Mouse (Mus musculus): ENCODE results near the gene Tapbp. TPM values are rescaled to one million over a fixed set of nuclear protein-coding genes. Genes with fewer than 3 reads are reported as not detected.

The Tapbp gene
- polyA plus RNA-seq, 1 experiment: 30.5 TPM

DNA sequence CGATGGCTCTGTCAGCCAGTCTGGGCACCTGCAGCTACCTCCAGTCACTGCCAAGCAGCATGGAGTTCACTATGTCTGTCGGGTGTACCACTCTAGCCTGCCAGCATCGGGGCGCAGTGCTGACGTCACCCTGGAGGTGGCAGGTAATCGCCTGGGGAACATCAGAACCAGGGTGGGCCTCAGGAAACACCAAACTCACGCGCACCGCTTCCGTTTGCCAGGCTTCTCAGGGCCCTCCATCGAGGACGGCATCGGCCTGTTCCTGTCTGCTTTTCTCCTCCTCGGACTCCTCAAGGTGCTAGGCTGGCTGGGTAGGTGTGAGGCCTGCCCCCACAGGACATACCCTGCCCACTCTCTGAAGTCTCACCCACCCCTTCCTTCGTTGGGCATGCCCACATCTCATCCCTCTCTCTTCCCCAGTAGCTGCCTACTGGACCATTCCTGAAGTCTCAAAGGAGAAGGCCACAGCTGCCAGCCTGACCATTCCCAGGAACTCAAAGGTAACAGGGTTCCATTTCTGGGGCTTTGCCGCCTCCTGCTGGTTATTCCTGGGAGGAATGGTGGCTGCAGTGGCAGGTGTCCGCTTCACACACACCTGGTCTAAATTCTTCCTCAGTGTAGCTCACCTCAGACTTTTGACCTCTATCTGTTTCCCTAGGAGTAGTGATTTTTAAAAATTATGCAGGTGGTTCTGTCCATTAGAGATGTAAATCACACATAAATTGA lies 10.7 kb downstream of the Tapbp start:
- H3K79me3 ChIP-seq (ENCODE audit: low read depth): peaks cover 5% of the 10 kb centered on the region
- H3ac ChIP-seq (ENCODE audit: control insufficient read depth, insufficient read length, low read depth): no peak overlapping the region
- H3K27me3 ChIP-seq (ENCODE audit: control insufficient read depth, insufficient read depth, insufficient read length): no peaks in the 10 kb centered on the region
- peaks cover 42% of the 10 kb centered on the region for H3K79me2 ChIP-seq (ENCODE audit: control insufficient read depth, insufficient read depth)
- H3K4me3 ChIP-seq (ENCODE audit: insufficient read depth, poor library complexity, severe bottlenecking): no peak overlapping the region
- H3K36me3 ChIP-seq (ENCODE audit: control insufficient read depth, insufficient read depth): peaks cover 21% of the 10 kb centered on the region
- no peak for TF ChIP-seq CTCF (IDR thresholded peaks at IDR 0.05; ENCODE audit: control insufficient read depth, insufficient read depth, insufficient read length)
- TF ChIP-seq CEBPB (IDR thresholded peaks at IDR 0.05; ENCODE audit: low read depth): no peak
- TF ChIP-seq MYOG (IDR thresholded peaks at IDR 0.05; ENCODE audit: control insufficient read depth, extremely low read depth, insufficient read length): no peak

DNA sequence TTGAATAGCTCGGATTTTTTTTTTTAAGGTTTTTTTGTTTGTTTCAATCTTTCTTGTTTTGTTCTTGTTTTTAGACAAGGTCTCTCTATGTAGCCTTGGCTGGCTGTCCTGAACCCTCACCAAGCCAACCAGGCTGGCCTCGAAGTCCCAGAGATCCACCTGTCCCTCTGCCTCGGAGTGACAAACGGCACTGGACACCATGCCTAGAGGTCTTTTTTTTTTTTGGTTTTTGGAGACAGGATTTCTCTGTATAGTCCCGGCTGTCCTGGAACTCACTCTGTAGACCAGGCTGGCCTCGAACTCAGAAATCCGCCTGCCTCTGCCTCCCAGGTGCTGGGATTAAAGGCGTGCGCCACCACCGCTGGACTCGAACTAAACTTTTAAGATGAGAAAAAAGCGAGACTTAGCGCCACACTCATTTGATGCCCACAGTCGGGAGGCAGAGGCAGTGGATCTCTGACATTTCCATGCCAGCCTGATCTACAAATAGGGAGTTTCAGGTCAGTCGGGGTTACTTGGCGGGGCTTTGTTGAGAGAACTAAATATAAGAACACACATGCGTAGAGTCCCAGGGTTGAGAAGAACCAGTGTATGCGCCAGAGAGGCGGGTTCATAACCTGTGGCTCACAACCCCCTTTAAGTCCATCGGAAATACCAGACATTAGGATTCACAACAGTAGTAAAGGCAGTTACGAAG lies 12.7 kb downstream of the Tapbp start:
- Histone ChIP-seq H3ac (ENCODE audit: control insufficient read depth, insufficient read length, low read depth) (peak overlapping the region; percentile 50), H3K4me3 (ENCODE audit: insufficient read depth, poor library complexity, severe bottlenecking) (peak overlapping the region; percentile 75)

GRCm38 (mm10) chr17:33929371-33930279 lies 13.9 kb downstream of the Tapbp start, which contains the start of gene Rgl2:
Gene Rgl2, plus strand, starts transcription at chr17:33929543.
- Histone ChIP-seq H3K4me3 (ENCODE audit: insufficient read depth, poor library complexity, severe bottlenecking) (peak within 1 kb of the TSS; percentile 75), H3K27me3 (ENCODE audit: control insufficient read depth, insufficient read depth, insufficient read length) (no peaks in the 10 kb centered on the region), H3K79me2 (ENCODE audit: control insufficient read depth, insufficient read depth) (peaks cover 33% of the 10 kb centered on the region), H3ac (ENCODE audit: control insufficient read depth, insufficient read length, low read depth) (peak within 1 kb of the TSS; percentile 76), H3K79me3 (ENCODE audit: low read depth) (peaks cover 5% of the 10 kb centered on the region), H3K36me3 (ENCODE audit: control insufficient read depth, insufficient read depth) (peaks cover 17% of the 10 kb centered on the region)
- TF ChIP-seq MAX (IDR thresholded peaks at IDR 0.05) (peak; percentile 39), CEBPB (IDR thresholded peaks at IDR 0.05; ENCODE audit: low read depth) (no peak)

More for the DNA sequence above, 12.7 kb downstream of the Tapbp start:
- TF ChIP-seq USF1 (IDR thresholded peaks at IDR 0.05; ENCODE audit: low read depth) (no peak), CEBPB (IDR thresholded peaks at IDR 0.05; ENCODE audit: low read depth) (no peak), MAX (IDR thresholded peaks at IDR 0.05) (no peak), MYOD1 (IDR thresholded peaks at IDR 0.05; ENCODE audit: control insufficient read depth, insufficient read length, low read depth) (no peak)
- Histone ChIP-seq H3K79me3 (ENCODE audit: low read depth) (peaks cover 5% of the 10 kb centered on the region), H3K27me3 (ENCODE audit: control insufficient read depth, insufficient read depth, insufficient read length) (no peaks in the 10 kb centered on the region), H3K79me2 (ENCODE audit: control insufficient read depth, insufficient read depth) (peaks cover 33% of the 10 kb centered on the region), H3K36me3 (ENCODE audit: control insufficient read depth, insufficient read depth) (peaks cover 17% of the 10 kb centered on the region)

DNA sequence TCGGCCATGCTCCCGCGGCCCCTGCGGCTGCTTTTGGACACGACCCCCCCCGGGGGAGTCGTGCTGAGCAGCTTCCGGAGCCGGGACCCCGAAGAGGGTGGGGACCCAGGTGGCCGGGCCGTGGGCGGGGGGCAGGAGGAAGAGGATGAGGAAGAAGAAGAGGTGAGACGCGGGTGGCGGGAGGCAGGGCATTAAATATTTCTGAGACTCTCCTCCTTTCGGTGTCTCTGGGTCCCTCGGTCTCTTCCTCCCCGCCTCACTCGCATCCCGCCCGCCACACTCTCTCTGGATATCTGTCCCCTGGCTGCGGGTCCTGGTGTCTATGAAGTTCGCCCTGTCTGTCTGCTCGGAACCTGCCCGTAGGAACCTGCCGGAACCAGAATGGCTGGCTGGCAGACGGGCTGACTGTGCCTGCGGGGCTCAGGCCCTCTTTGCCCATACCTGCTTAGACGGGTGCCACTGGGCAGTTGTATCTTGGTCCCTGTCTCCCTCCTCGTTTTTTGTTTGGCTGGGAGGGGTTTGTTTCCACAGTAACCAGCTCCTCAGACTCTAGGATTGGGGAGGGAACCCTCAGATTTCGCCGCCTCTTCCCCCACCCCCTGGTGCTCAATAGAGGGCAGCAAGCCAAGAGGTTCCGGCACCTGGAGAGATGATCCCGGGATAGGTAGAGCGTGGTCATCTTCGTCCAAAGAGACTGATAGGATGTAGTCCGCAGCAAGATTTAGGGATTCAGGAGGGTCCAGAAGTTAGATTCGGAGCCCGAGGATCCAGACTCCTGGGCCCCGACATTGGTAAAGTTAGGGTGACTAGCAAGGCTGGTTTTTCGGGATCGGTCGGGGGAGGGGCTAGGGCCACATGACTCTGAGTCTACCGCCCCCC lies 14.8 kb downstream of the Tapbp start:
- Histone ChIP-seq H3ac (ENCODE audit: control insufficient read depth, insufficient read length, low read depth) (peak overlapping the region; percentile 76), H3K79me2 (ENCODE audit: control insufficient read depth, insufficient read depth) (peaks cover 33% of the 10 kb centered on the region), H3K79me3 (ENCODE audit: low read depth) (peaks cover 4% of the 10 kb centered on the region), H3K36me3 (ENCODE audit: control insufficient read depth, insufficient read depth) (peaks cover 10% of the 10 kb centered on the region), H3K4me3 (ENCODE audit: insufficient read depth, poor library complexity, severe bottlenecking) (peak overlapping the region; percentile 75), H3K27me3 (ENCODE audit: control insufficient read depth, insufficient read depth, insufficient read length) (no peaks in the 10 kb centered on the region)
- TF ChIP-seq MAX (IDR thresholded peaks at IDR 0.05) (no peak), USF1 (IDR thresholded peaks at IDR 0.05; ENCODE audit: low read depth) (no peak)

DNA sequence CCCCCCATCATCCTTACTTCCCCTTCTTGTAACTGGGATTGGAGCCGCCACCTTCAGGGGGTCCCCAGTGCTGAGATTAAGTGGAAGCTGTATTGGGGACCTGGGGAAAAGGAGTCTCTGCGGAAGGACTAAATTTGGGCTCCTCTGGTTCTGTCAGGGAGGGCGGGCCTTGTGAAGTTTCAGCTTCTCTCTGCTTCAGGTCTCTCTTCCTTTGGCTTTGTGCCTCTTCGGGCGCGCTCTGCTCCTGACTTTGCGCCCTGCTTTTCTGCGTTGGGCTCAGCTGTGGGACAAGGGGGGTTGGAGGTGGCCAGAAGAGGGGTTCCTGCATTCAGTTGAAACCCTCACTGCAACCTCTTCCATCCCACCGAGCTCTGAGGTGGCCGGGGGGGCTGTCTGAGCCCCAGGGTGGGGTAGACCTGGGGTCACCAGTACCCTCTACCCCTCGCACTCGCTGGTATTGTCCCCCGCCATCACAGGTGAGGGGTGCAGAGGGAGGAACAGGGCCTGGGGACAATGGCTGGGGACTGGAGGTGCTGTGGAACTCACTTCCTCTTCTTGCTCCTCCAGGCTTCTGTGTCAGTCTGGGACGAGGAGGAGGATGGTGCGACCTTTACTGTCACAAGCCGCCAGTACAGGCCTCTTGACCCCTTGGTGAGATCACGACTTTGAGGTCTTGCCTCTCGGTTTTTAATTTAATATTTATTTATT lies 15.6 kb downstream of the Tapbp start:
- TF ChIP-seq MAX (IDR thresholded peaks at IDR 0.05): no peak
- no peak for TF ChIP-seq MYOG (IDR thresholded peaks at IDR 0.05; ENCODE audit: control insufficient read depth, extremely low read depth, insufficient read length)
- no peak for TF ChIP-seq CTCF (IDR thresholded peaks at IDR 0.05; ENCODE audit: control insufficient read depth, insufficient read depth, insufficient read length)
- TF ChIP-seq FOSL1 (IDR thresholded peaks at IDR 0.05; ENCODE audit: insufficient read depth, low read length, poor library complexity, severe bottlenecking): no peak
- no peak for TF ChIP-seq USF1 (IDR thresholded peaks at IDR 0.05; ENCODE audit: low read depth)
- no peak for TF ChIP-seq CEBPB (IDR thresholded peaks at IDR 0.05; ENCODE audit: low read depth)
- no peak for TF ChIP-seq MYOD1 (IDR thresholded peaks at IDR 0.05; ENCODE audit: control insufficient read depth, insufficient read length, low read depth)
- Histone ChIP-seq H3ac (ENCODE audit: control insufficient read depth, insufficient read length, low read depth) (no peak overlapping the region), H3K79me2 (ENCODE audit: control insufficient read depth, insufficient read depth) (peaks cover 33% of the 10 kb centered on the region), H3K27me3 (ENCODE audit: control insufficient read depth, insufficient read depth, insufficient read length) (no peaks in the 10 kb centered on the region), H3K36me3 (ENCODE audit: control insufficient read depth, insufficient read depth) (peaks cover 7% of the 10 kb centered on the region), H3K79me3 (ENCODE audit: low read depth) (peaks cover 4% of the 10 kb centered on the region), H3K4me3 (ENCODE audit: insufficient read depth, poor library complexity, severe bottlenecking) (peak overlapping the region; percentile 6)
